Mouse (Mus musculus) C2C12 (cell line): ENCODE measurements at regions not wholly inside any gene's neighbourhood (a gene's known extent, or its start where the extent isn't known, plus 50 kb on each side); places are given as distances from the start of the nearest gene placed in this dataset.

Experiments
- CEBPB ChIP-seq: IDR thresholded peaks from one replicate; pipeline ENCODE4 v1.6.1; 2011; ENCODE audit warnings: low read depth, mild to moderate bottlenecking, control low read depth, moderate library complexity
- CTCF ChIP-seq: IDR thresholded peaks from one replicate; pipeline ENCODE4 v1.5.1; 2011; ENCODE audit not compliant: control insufficient read depth, insufficient read depth, insufficient read length
- MAX ChIP-seq: IDR thresholded peaks from one replicate; pipeline ENCODE4 v1.6.1; 2011; ENCODE audit warnings: mild to moderate bottlenecking, control low read depth

GRCm38 (mm10) chr15:36903309-36903708 lies 104.3 kb downstream of the Zfp706 start:
- no peak for TF ChIP-seq MAX
- no peak for TF ChIP-seq CTCF
- no peak for TF ChIP-seq CEBPB
